Mouse (Mus musculus) CH12.LX (cell line): ENCODE measurements around the gene Arpp21.

Experiments
- CTCF ChIP-seq, 2 experiments: IDR thresholded peaks in 1 of 2; conservative IDR thresholded peaks in 1 of 2; 2 replicates each; pipeline ENCODE4 v1.5.1; 2011 to 2012; ENCODE audit warnings: low read depth in 2 of 2, low read length in 2 of 2, improper control_type of control experiment in 1 of 2, inconsistent platforms in 1 of 2, mild to moderate bottlenecking in 1 of 2, moderate library complexity in 1 of 2
- EP300 ChIP-seq: IDR thresholded peaks from 2 replicates; pipeline ENCODE4 v1.6.1; 2011; ENCODE audit warnings: low read length, improper control_type of control experiment
- HCFC1 ChIP-seq: IDR thresholded peaks from 2 replicates; pipeline ENCODE4 v1.6.1; 2012; ENCODE audit warnings: low read depth, mild to moderate bottlenecking, inconsistent platforms, low read length, improper control_type of control experiment
- JUN ChIP-seq: IDR thresholded peaks from 2 replicates; pipeline ENCODE4 v1.6.1; 2011; ENCODE audit warnings: low read depth, mild to moderate bottlenecking, low read length, improper control_type of control experiment, moderate library complexity; ENCODE audit not compliant: insufficient read depth
- MAX ChIP-seq: IDR thresholded peaks from 2 replicates; pipeline ENCODE4 v1.6.1; 2011; ENCODE audit warnings: low read length, improper control_type of control experiment
- MAZ ChIP-seq: IDR thresholded peaks from 2 replicates; pipeline ENCODE4 v1.6.1; 2012; ENCODE audit warnings: low read depth, mild to moderate bottlenecking, inconsistent platforms, low read length, improper control_type of control experiment, moderate library complexity
- POLR2A ChIP-seq: IDR thresholded peaks from 2 replicates; pipeline ENCODE4 v1.6.1; 2011; ENCODE audit warnings: low read depth, mild to moderate bottlenecking, improper control_type of control experiment, low read length
- TBP ChIP-seq: conservative IDR thresholded peaks from 2 replicates; pipeline ENCODE4 v1.6.1; 2011; ENCODE audit warnings: low read depth, low read length, improper control_type of control experiment
- ZMIZ1 ChIP-seq: IDR thresholded peaks from 2 replicates; pipeline ENCODE4 v1.6.1; 2012; ENCODE audit warnings: low read depth, mild to moderate bottlenecking, inconsistent platforms, low read length, improper control_type of control experiment

GRCm38 (mm10) chr9:112074872-112075271 is 160.9 kb downstream of the Arpp21 start:
- TF ChIP-seq CTCF (conservative IDR thresholded peaks at IDR 0.05 in 1 of 2, IDR thresholded peaks at IDR 0.05 in 1 of 2; ENCODE audit: low read depth in 2 of 2, low read length in 2 of 2) = no peak
- TF ChIP-seq POLR2A = no peak
- TF ChIP-seq JUN = no peak
- TF ChIP-seq HCFC1 = no peak
- no peak for TF ChIP-seq EP300
- no peak for TF ChIP-seq MAX
- TF ChIP-seq TBP = no peak
- no peak for TF ChIP-seq ZMIZ1
- no peak for TF ChIP-seq MAZ
